ENCODE assay signal across 14 mouse cellular contexts in the genomic region with DNA sequence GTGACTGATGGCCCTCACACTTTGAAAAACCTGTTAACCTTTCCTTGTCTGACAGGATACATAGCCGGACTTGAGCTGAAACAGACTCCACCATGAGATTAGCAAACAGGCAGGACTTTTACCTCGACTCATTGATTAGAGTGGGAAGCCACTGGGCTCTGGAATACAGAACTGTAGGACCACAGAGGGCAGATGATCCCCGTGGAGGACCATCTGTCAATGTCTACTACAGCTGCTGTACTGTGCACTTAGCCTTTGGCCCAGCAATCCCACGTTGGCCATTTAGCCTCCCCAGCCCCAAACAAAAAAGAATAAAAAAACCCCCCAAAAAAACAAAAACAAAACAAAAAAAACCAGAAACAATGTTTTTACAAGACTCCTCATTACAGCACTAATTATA.
"Had no signal": no experiment of that assay in that cellular context is flagged by ENCODE, and none has a peak within 500 bp of the region (broad histone marks: within the 10 kb centered on the region; RNA-seq: fewer than 3 reads in every experiment).

No protein-coding gene starts in this region.

- H3K9me3 ChIP-seq: liver, embryonic 15.5 days had no signal

- H3K36me3 ChIP-seq: liver, embryonic 15.5 days had no signal

- H3K27ac ChIP-seq: liver, embryonic 15.5 days; macrophage had no signal

- H3K4me2 ChIP-seq: liver, embryonic 15.5 days; lung, embryonic 14.5 days; midbrain, embryonic 11.5 days had no signal

- DNase-seq: kidney, adult 18-20 months; kidney, adult 9 months; kidney, postnatal 14 days; kidney, postnatal 4 days; lung, embryonic 14.5 days; midbrain, embryonic 14.5 days; thymus, adult 18-20 months; thymus, postnatal 36 days had no signal

- H3K9ac ChIP-seq: liver, embryonic 15.5 days; lung, embryonic 14.5 days had no signal

- H3K4me1 ChIP-seq: liver, embryonic 15.5 days; megakaryocyte, embryonic 14.5 days had no signal

- ATAC-seq: intestine, embryonic 16.5 days; lung, postnatal 0 days had no signal

- H3K4me3 ChIP-seq: liver, embryonic 15.5 days; megakaryocyte, embryonic 14.5 days had no signal

- H3K27me3 ChIP-seq: liver, embryonic 15.5 days had no signal
